Mouse (Mus musculus) midbrain, postnatal 0 days (tissue): ENCODE measurements around the gene Tmem106a. TPM values are rescaled to one million over a fixed set of nuclear protein-coding genes. Genes with fewer than 3 reads are reported as not detected.
"Not testable (repeated sequence)": the region's sequence is repeated elsewhere in the genome, so short reads cannot be mapped to it uniquely, and the experiment has no call there.

Experiments
- ATAC-seq: fragments of 200-750 bp; cut with Nextera tagmentation; 2 replicates; pipeline ENCODE4 v1.8.0; 2017; ENCODE audit warnings: moderate number of reproducible peaks, mild to moderate bottlenecking, moderate TSS enrichment, moderate library complexity; ENCODE audit not compliant: low FRiP score
- DNase-seq: peaks from one replicate; pipeline ENCODE4 v3.0.0-alpha.2; 2015; ENCODE audit warnings: low spot score
- H3K27ac ChIP-seq: fragments of 300-500 bp; sonication (generic); 2 replicates; pipeline ENCODE4 v1.5.1; 2014; ENCODE audit warnings: low read depth, mild to moderate bottlenecking, low read length, mixed read lengths
- H3K27me3 ChIP-seq: fragments of 300-500 bp; sonication (generic); 2 replicates; pipeline ENCODE4 v1.6.1; 2014; ENCODE audit warnings: low read length, control low read depth, mixed read lengths; ENCODE audit not compliant: insufficient read depth
- H3K36me3 ChIP-seq: fragments of 300-500 bp; sonication (generic); 2 replicates; pipeline ENCODE4 v1.6.1; 2014; ENCODE audit warnings: low read length, control low read depth, mixed read lengths; ENCODE audit not compliant: insufficient read depth
- H3K4me1 ChIP-seq: fragments of 300-500 bp; sonication (generic); 2 replicates; pipeline ENCODE4 v1.6.1; 2014; ENCODE audit warnings: mild to moderate bottlenecking, control low read depth, antibody characterized with exemption, low read length, mixed read lengths; ENCODE audit not compliant: insufficient read depth
- H3K4me2 ChIP-seq: fragments of 300-500 bp; sonication (generic); 2 replicates; pipeline ENCODE4 v1.6.1; 2014; ENCODE audit warnings: low read depth, mild to moderate bottlenecking, low read length, mixed read lengths; ENCODE audit not compliant: poor library complexity, severe bottlenecking
- H3K4me3 ChIP-seq: fragments of 300-500 bp; sonication (generic); 2 replicates; pipeline ENCODE4 v1.5.1; 2014; ENCODE audit warnings: low read depth, mild to moderate bottlenecking, low read length, moderate library complexity
- H3K9ac ChIP-seq: fragments of 300-500 bp; sonication (generic); replicated peaks from 2 replicates; pipeline ENCODE4 v1.6.1; 2014; ENCODE audit warnings: mild to moderate bottlenecking, low read length, moderate library complexity, mixed read lengths; ENCODE audit not compliant: poor library complexity, severe bottlenecking
- H3K9me3 ChIP-seq: fragments of 300-500 bp; sonication (generic); 2 replicates; pipeline ENCODE4 v1.6.1; 2016; ENCODE audit warnings: low read length, control low read depth
- CTCF ChIP-seq: IDR thresholded peaks from 2 replicates; pipeline ENCODE4 v1.5.1; 2016; ENCODE audit warnings: antibody characterized with exemption, mild to moderate bottlenecking
- WGBS: fragments of 180-500 bp; shearing (Covaris S2); extraction: QIAGEN DNeasy Blood & Tissue Kit; methylation state at CpG from one replicate; pipeline ENCODE4 v1.1.7; 2014; 5-methylcytosine and 5-hydroxymethylcytosine counted together
- polyA plus RNA-seq: library from polyadenylated mRNA; unstranded; fragments of >200 nt; fragmentation: Nextera tagmentation; extraction: Ambion mirVana; gene quantifications from 2 replicates; pipeline ENCODE4 v1.2.1, GENCODE M21; 2015
- total RNA-seq: library from RNA; depleted of rRNA; stranded (reverse); fragments of >200 nt; gene quantifications from 2 replicates; pipeline ENCODE4 v1.2.3, GENCODE M21; 2014; rRNA removed

The Tmem106a gene
- total and polyA plus RNA-seq, 2 experiments from 2014 or later = 1.5 to 3.5 TPM

DNA sequence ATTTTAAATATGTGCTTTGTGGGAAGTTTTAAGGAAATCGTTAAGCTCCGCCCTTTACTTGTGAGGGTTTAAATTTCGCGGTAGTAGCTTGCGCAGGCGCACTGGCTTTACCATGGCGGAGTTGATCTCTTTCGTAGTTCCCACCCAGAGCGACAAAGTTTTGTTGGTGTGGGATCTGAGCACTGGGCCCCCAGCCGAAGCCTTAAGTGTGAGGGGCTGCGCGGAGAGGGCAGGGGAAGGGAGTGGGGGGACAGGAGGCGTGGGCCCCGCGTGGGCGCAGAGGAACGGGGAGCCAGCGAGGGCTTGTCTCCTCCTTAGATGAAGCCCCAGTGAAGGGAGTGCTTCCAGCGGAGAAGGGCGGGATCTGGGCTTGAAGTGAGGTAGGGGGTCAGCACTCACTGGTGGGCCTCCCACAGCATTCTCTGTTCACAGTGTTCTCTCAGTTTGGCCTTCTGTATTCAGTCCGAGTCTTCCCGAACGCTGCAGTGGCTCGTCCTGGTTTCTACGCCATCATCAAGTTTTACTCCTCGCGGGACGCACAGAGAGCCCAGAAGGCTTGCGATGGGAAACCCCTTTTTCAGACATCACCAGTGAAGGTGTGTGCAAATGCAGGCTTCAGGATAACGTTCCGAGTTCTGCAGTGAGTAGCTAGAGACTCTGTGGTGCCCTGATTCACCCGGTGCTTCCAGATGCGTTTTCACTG is 46.0 kb downstream of the Tmem106a start:
- no peaks in the 10 kb centered on the region for H3K9me3 ChIP-seq
- H3K4me2 ChIP-seq = peak overlapping the region; percentile 96
- H3K27me3 ChIP-seq = no peaks in the 10 kb centered on the region
- DNase-seq = peak; percentile 92
- peak overlapping the region; percentile 46 for H3K9ac ChIP-seq
- peak; percentile 67 for ATAC-seq
- TF ChIP-seq CTCF = no peak
- H3K4me3 ChIP-seq = peak overlapping the region; percentile 53
- H3K4me1 ChIP-seq = no peaks in the 10 kb centered on the region
- peak overlapping the region; percentile 71 for H3K27ac ChIP-seq
- H3K36me3 ChIP-seq = no peaks in the 10 kb centered on the region
- 1% methylated on average over 33 of the region's 33 CpGs for WGBS

GRCm38 (mm10) chr11:101628733-101629417 is 46.8 kb downstream of the Tmem106a start:
- 67% methylated on average over 4 of the region's 5 CpGs for WGBS
- ATAC-seq, H3K4me1 ChIP-seq, H3K9ac ChIP-seq, H3K27ac ChIP-seq, H3K4me3 ChIP-seq, H3K9me3 ChIP-seq, H3K27me3 ChIP-seq, H3K36me3 ChIP-seq, DNase-seq: not testable (repeated sequence)
- peak overlapping the region; percentile 96; the same call in 1 of the 2 replicates for H3K4me2 ChIP-seq

GRCm38 (mm10) chr11:101635660-101636059 is 53.6 kb downstream of the Tmem106a start:
- Histone ChIP-seq H3K4me2 (no peak overlapping the region), H3K9ac (no peak overlapping the region), H3K27me3 (no peaks in the 10 kb centered on the region), H3K36me3 (no peaks in the 10 kb centered on the region), H3K4me1 (no peaks in the 10 kb centered on the region), H3K9me3 (no peaks in the 10 kb centered on the region), H3K4me3 (no peak overlapping the region), H3K27ac (no peak overlapping the region)
- no peak for TF ChIP-seq CTCF
- DNase-seq (no peak), ATAC-seq (no peak)
- 87% methylated on average over 10 of the region's 10 CpGs for WGBS

DNA sequence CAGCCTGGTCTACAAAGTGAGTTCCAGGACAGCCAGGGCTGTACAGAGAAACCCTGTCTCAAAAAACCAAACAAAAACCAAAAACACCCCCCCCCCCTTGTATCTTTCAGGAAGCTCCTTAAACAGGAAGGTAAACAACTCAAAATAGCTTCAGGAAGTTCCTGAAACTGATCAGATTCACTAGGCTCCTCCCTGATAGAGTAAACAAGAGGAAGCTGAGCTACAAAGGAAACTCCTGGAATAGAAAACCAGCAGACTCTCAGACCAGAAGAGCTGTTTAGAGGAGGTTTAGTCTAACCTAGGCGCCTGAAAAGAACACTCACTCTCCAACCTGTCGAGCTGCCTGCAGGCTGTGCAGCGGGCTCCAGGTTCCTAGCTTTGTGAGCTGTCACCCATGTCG is 57.7 kb downstream of the Tmem106a start:
- H3K9ac ChIP-seq = no peak overlapping the region
- H3K4me3 ChIP-seq = no peak overlapping the region
- no peak for DNase-seq
- H3K27me3 ChIP-seq = no peaks in the 10 kb centered on the region
- no peak for ATAC-seq
- WGBS = 83% methylated on average over 4 of the region's 4 CpGs
- no peak overlapping the region for H3K4me2 ChIP-seq
- H3K27ac ChIP-seq = no peak overlapping the region
- H3K9me3 ChIP-seq = no peaks in the 10 kb centered on the region
- no peaks in the 10 kb centered on the region for H3K36me3 ChIP-seq
- no peaks in the 10 kb centered on the region for H3K4me1 ChIP-seq
- TF ChIP-seq CTCF = no peak

DNA sequence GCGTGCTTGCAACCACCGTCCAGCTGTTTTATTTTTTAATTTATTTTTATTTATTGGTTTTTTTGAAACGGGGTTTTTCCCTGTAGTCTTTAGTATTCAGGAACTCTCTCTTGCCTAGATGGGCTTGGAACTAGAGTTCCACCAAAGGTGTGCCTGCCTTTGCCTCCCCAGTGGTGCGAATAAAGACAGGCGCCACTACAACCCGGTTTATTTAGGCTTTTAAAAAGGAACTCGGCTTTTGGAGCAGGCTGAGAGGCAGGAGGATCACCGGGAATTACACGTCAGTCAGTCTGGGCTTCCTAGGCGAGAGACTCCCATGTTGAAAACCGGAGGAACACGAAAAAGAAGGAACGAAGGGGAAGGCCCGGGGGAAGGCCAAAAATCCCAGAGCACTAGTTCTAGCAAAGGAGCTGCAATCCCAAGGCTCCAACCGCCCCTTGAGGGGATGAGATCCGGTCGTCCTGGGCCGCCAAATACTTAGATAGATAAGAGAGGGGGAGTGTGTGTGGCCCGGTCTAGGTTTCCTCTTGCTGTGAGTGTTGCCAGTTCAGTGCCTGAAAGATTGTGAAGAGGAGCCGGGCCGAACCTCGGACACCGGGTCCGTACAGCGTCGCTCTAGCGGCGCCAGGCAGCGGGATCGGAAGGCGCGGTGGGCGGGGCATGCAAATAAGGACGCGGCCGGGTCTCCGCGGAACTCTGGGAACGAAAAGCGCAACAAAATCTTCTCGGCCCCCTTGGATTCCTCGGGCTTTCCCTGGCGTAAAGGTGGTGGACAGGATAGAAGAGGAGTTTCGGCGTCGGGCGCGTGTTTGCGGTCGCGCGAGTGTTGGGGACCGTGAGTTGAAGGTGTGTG is 59.0 kb downstream of the Tmem106a start:
- Histone ChIP-seq H3K9ac (0 out of 2 replicates have a peak overlapping the region, but pooled peaks have one; percentile 44), H3K4me2 (peak overlapping the region; percentile 34), H3K4me3 (peak overlapping the region; percentile 22), H3K27ac (peak overlapping the region; percentile 69)
- not testable (repeated sequence) for H3K4me1 ChIP-seq, H3K27me3 ChIP-seq, H3K9me3 ChIP-seq, H3K36me3 ChIP-seq
- ATAC-seq (peak; percentile 73), DNase-seq (peak; percentile 73)
- 5% methylated on average over 44 of the region's 53 CpGs for WGBS

Other genes with a start within 250 kb of the Tmem106a start
- gene G6pc, start 214.7 kb upstream of the Tmem106a start, total RNA-seq = not detected in 2 replicates
- gene G6pc, start 214.7 kb upstream of the Tmem106a start, polyA plus RNA-seq = not detected in 2 replicates
- 67.4 and 78.3 TPM in 2 replicates for gene Aarsd1, start 164.6 kb upstream of the Tmem106a start, total RNA-seq
- 96.3 and 107 TPM in 2 replicates for gene Aarsd1, start 164.6 kb upstream of the Tmem106a start, polyA plus RNA-seq
- gene Gm27029, start 157.4 kb upstream of the Tmem106a start, total RNA-seq = 1.8 and 5.7 TPM in 2 replicates
- 6.3 and 6.8 TPM in 2 replicates for gene Gm27029, start 157.4 kb upstream of the Tmem106a start, polyA plus RNA-seq
- gene Rundc1, start 157.2 kb upstream of the Tmem106a start, total RNA-seq = 10.4 and 12.9 TPM in 2 replicates
- gene Rundc1, start 157.2 kb upstream of the Tmem106a start, polyA plus RNA-seq = 24.2 and 25.2 TPM in 2 replicates
- 0.66 and 2.7 TPM in 2 replicates for gene Ptges3l, start 156.9 kb upstream of the Tmem106a start, total RNA-seq
- 2.9 TPM in 2 replicates for gene Ptges3l, start 156.9 kb upstream of the Tmem106a start, polyA plus RNA-seq
- 605 and 614 TPM in 2 replicates for gene Rpl27, start 139.9 kb upstream of the Tmem106a start, total RNA-seq
- gene Rpl27, start 139.9 kb upstream of the Tmem106a start, polyA plus RNA-seq = 227 and 260 TPM in 2 replicates
- gene Ifi35, start 133.8 kb upstream of the Tmem106a start, total RNA-seq = 1.9 and 3.3 TPM in 2 replicates
- gene Ifi35, start 133.8 kb upstream of the Tmem106a start, polyA plus RNA-seq = 4.5 TPM in 2 replicates
- gene Rnd2, start 117.2 kb upstream of the Tmem106a start, total RNA-seq = 90.5 and 96.3 TPM in 2 replicates
- 95.7 and 104 TPM in 2 replicates for gene Rnd2, start 117.2 kb upstream of the Tmem106a start, polyA plus RNA-seq
- gene Vat1, start 116.0 kb upstream of the Tmem106a start, total RNA-seq = 313 and 334 TPM in 2 replicates
- 143 and 146 TPM in 2 replicates for gene Vat1, start 116.0 kb upstream of the Tmem106a start, polyA plus RNA-seq
- 2.8 and 5.1 TPM in 2 replicates for gene Brca1, start 30.3 kb upstream of the Tmem106a start, total RNA-seq
- 0.84 and 0.90 TPM in 2 replicates for gene Brca1, start 30.3 kb upstream of the Tmem106a start, polyA plus RNA-seq
- gene Nbr1, start 30.1 kb upstream of the Tmem106a start, total RNA-seq = 121 and 128 TPM in 2 replicates
- 56.3 and 59.7 TPM in 2 replicates for gene Nbr1, start 30.1 kb upstream of the Tmem106a start, polyA plus RNA-seq
- not detected in 2 replicates for gene Gm11634, start 17.0 kb downstream of the Tmem106a start, total RNA-seq
- gene Gm11634, start 17.0 kb downstream of the Tmem106a start, polyA plus RNA-seq = not detected in 2 replicates
- gene Rdm1, start 45.0 kb downstream of the Tmem106a start, total RNA-seq = 2.8 and 3.6 TPM in 2 replicates
- gene Rdm1, start 45.0 kb downstream of the Tmem106a start, polyA plus RNA-seq = 8.3 and 9.2 TPM in 2 replicates
- gene Arl4d, start 83.3 kb downstream of the Tmem106a start, total RNA-seq = 4.5 and 6.9 TPM in 2 replicates
- gene Arl4d, start 83.3 kb downstream of the Tmem106a start, polyA plus RNA-seq = 5.7 and 7.1 TPM in 2 replicates
- gene Dhx8, start 150.7 kb downstream of the Tmem106a start, total RNA-seq = 25.7 and 28.5 TPM in 2 replicates
- 22.2 and 30.6 TPM in 2 replicates for gene Dhx8, start 150.7 kb downstream of the Tmem106a start, polyA plus RNA-seq
- 25.6 and 30.4 TPM in 2 replicates for gene Etv4, start 203.1 kb downstream of the Tmem106a start, total RNA-seq
- 18.4 and 18.5 TPM in 2 replicates for gene Etv4, start 203.1 kb downstream of the Tmem106a start, polyA plus RNA-seq